In the genomic region with DNA sequence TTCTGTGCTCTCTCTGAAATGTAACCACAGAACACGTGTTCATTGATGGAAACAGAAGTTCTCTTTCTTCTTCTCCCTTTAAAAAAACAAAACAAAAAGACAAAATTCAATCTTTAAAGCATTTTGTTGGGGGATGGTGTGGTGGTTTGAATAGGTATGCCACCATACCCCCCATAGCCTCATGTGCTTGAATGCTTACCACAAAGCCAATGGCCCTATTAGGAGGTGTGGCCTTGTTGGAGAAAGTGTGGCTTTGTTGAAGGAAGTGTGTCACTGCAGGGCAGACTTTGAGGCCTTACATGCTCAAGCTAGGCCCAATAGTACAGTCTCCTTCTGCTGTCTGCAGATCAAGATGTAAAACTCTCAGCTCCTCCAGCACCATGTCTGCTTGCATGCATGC, we compare ENCODE assay signal across 18 mouse cellular contexts. TPM values are rescaled to one million over a fixed set of nuclear protein-coding genes. Genes with fewer than 3 reads are reported as not detected.
DNase-seq lines count a peak whose midpoint lies in the region; ATAC-seq and TF ChIP-seq lines count a peak whose summit lies in the region.
"Had no signal": no experiment of that assay in that cellular context is flagged by ENCODE, and none has a peak within 500 bp of the region (broad histone marks: within the 10 kb centered on the region; RNA-seq: fewer than 3 reads in every experiment).

No protein-coding gene starts in this region.

- 0% methylated on average over 1 of the region's 1 CpGs for WGBS in thymus, adult 2 months

- peak; percentile 42 for DNase-seq in thymus, adult 2 months
- DNase-seq in thymus, postnatal 10 days (ENCODE audit: low spot score in 2 of 2) = no peak
- peak; percentile 61 for DNase-seq in thymus, postnatal 25 days
- no peak for DNase-seq in left cerebral cortex, adult 9 months (ENCODE audit: low spot score in 2 of 2)
- DNase-seq: adrenal gland, postnatal 14 days; cerebellum, adult 11-12 months; cerebellum, adult 9-10 months; cerebellum, postnatal 25 days; gastrocnemius, postnatal 10 days; heart, adult 2 months had no signal

- no peak for TF ChIP-seq POLR2A in thymus, adult 2 months (IDR thresholded peaks at IDR 0.05; ENCODE audit: control insufficient read depth, extremely low read depth, insufficient read depth, low read length, poor library complexity)

- H3K27me3 ChIP-seq in thymus, adult 2 months (ENCODE audit: control insufficient read depth, insufficient read depth, low read length) = no peaks in the 10 kb centered on the region
- H3K27me3 ChIP-seq: forebrain, embryonic 15.5 days had no signal

- no peaks in the 10 kb centered on the region for H3K36me3 ChIP-seq in thymus, adult 2 months (ENCODE audit: control insufficient read depth, insufficient read depth, low read length)
- H3K36me3 ChIP-seq: embryonic facial prominence, embryonic 12.5 days; forebrain, embryonic 15.5 days; G1E; hindbrain, embryonic 10.5 days had no signal

- ATAC-seq in inflammation-experienced regulatory T-cells, adult 6 months = peak; percentile 68
- no peak for ATAC-seq in monocyte, adult 5-6 weeks (replicated peaks; ENCODE audit: insufficient number of reproducible peaks, low FRiP score, low TSS enrichment, poor library complexity, severe bottlenecking)
- no peak for ATAC-seq in megakaryocyte-erythroid progenitor cell, adult 5-6 weeks (replicated peaks; ENCODE audit: low FRiP score, low TSS enrichment, poor library complexity, severe bottlenecking)
- ATAC-seq: forebrain, embryonic 15.5 days had no signal

- no peak overlapping the region for H3K4me3 ChIP-seq in thymus, adult 2 months (ENCODE audit: control insufficient read depth, insufficient read depth, low read length)
- H3K4me3 ChIP-seq: embryonic facial prominence, embryonic 12.5 days; forebrain, embryonic 15.5 days; heart, adult 2 months; hindbrain, embryonic 10.5 days had no signal

- TF ChIP-seq CTCF in thymus, adult 2 months (IDR thresholded peaks at IDR 0.05; ENCODE audit: borderline replicate concordance, control insufficient read depth, extremely low read depth, insufficient read depth, low read length, poor library complexity) = no peak

- H3K27ac ChIP-seq in thymus, adult 2 months (ENCODE audit: control insufficient read depth, insufficient read depth, low read length) = peak overlapping the region; percentile 89
- H3K27ac ChIP-seq: embryonic facial prominence, embryonic 12.5 days; forebrain, embryonic 15.5 days; heart, adult 2 months; hindbrain, embryonic 10.5 days; hindbrain, embryonic 14.5 days had no signal

- peaks cover 58% of the 10 kb centered on the region for H3K4me1 ChIP-seq in thymus, adult 2 months (replicated peaks; ENCODE audit: control insufficient read depth, insufficient read depth, low read length)

RNA-seq across cellular contexts. Expression of a gene that starts 6.5 kb away (rescaled TPM):
- polyA plus RNA-seq in thymus, adult 2 months (2012; rRNA removed) = 18.6 and 26.5 TPM in 2 replicates
- 1 to 10 TPM; 3.9 to 6.5 (median 5.1) TPM for polyA plus RNA-seq in inflammation-experienced regulatory T-cells, adult 6 months (2017; shearing (Covaris generic))
- 0.29 TPM in 1 of 3 replicates, not detected in the others for total RNA-seq in monocyte, adult 5-6 weeks (2017)
- total RNA-seq in megakaryocyte-erythroid progenitor cell, adult 5-6 weeks (2014; fragmentation: Nextera tagmentation) = 1.0 TPM in 1 of 2 replicates, not detected in the other
- 0.19 and 0.50 TPM in 2 replicates for total RNA-seq in megakaryocyte-erythroid progenitor cell, adult 5-6 weeks (2017)

RNA-seq across cellular contexts. Expression of a gene that starts 16.3 kb away (rescaled TPM):
- polyA plus RNA-seq in thymus, adult 2 months (2012; rRNA removed) = 67.4 and 76.9 TPM in 2 replicates
- 10 to 100 TPM in 2 of 3 experiments, 1 to 10 TPM in 1; 5.0 to 15.1 (median 10.5) TPM for polyA plus RNA-seq in inflammation-experienced regulatory T-cells, adult 6 months (2017; shearing (Covaris generic))
- 19.6 to 30.8 TPM (median 24.0 TPM) in 3 replicates for total RNA-seq in monocyte, adult 5-6 weeks (2017)
- total RNA-seq in megakaryocyte-erythroid progenitor cell, adult 5-6 weeks (2014; fragmentation: Nextera tagmentation) = 20.6 and 27.2 TPM in 2 replicates
- 15.5 and 39.4 TPM in 2 replicates for total RNA-seq in megakaryocyte-erythroid progenitor cell, adult 5-6 weeks (2017)

RNA-seq across cellular contexts. Expression of a gene that starts 21.4 kb away (rescaled TPM):
- 6.8 and 7.2 TPM in 2 replicates for polyA plus RNA-seq in thymus, adult 2 months (2012; rRNA removed)
- 10 to 100 TPM in 2 of 3 experiments, 1 to 10 TPM in 1; 8.2 to 16.0 (median 15.3) TPM for polyA plus RNA-seq in inflammation-experienced regulatory T-cells, adult 6 months (2017; shearing (Covaris generic))
- 6.1 to 15.4 TPM (median 10.2 TPM) in 3 replicates for total RNA-seq in monocyte, adult 5-6 weeks (2017)
- total RNA-seq in megakaryocyte-erythroid progenitor cell, adult 5-6 weeks (2014; fragmentation: Nextera tagmentation) = 6.6 and 6.9 TPM in 2 replicates
- 12.0 and 13.1 TPM in 2 replicates for total RNA-seq in megakaryocyte-erythroid progenitor cell, adult 5-6 weeks (2017)

RNA-seq across cellular contexts. Expression of a gene that starts 55.1 kb away (rescaled TPM):
- 128 and 142 TPM in 2 replicates for polyA plus RNA-seq in thymus, adult 2 months (2012; rRNA removed)
- 100 to 1,000 TPM; 208 to 375 (median 335) TPM for polyA plus RNA-seq in inflammation-experienced regulatory T-cells, adult 6 months (2017; shearing (Covaris generic))
- total RNA-seq in monocyte, adult 5-6 weeks (2017) = 198 to 292 TPM (median 228 TPM) in 3 replicates
- total RNA-seq in megakaryocyte-erythroid progenitor cell, adult 5-6 weeks (2014; fragmentation: Nextera tagmentation) = 16.3 and 37.9 TPM in 2 replicates
- total RNA-seq in megakaryocyte-erythroid progenitor cell, adult 5-6 weeks (2017) = 2.8 and 12.9 TPM in 2 replicates

Comparison
In these comparisons a context has a peak if more than half of its experiments do, and no peak if none do; other contexts are left out.
1. DNase-seq: peak in thymus, adult 2 months (single experiment) and thymus, postnatal 25 days (single experiment); none in thymus, postnatal 10 days (0 of 2) and left cerebral cortex, adult 9 months (0 of 2).